Mouse (Mus musculus): ENCODE measurements at regions not wholly inside any gene's neighbourhood (a gene's known extent, or its start where the extent isn't known, plus 50 kb on each side); places are given as distances from the start of the nearest gene placed in this dataset.

- no peak for DNase-seq
These were observed 156.3 kb downstream of the Grm4 start for GRCm38 (mm10) chr17:27364899-27365298.

- no peak for DNase-seq
These were observed 156.9 kb downstream of the Grm4 start for GRCm38 (mm10) chr17:27364338-27364737.

GRCm38 (mm10) chr17:27363911-27364310 is 157.3 kb downstream of the Grm4 start:
- no peak for DNase-seq

DNA sequence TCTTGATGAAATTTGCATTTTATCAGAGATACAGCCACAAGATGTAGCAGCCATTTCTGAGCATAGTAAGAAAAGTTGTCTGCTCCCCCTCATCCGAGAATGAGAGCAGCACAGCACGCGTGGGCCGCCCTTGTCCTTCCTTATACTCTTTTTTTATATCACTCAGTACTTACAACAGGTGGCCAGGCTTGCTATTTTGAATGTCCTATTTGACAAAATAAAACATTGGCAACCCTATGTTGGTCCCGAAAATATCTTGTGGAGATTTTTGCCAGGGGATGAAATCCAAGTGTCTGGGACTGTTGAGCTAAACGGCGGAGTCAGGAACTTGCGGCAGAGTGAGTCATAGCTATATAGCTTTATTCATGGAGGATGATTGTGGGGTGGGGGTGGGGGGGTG is 158.0 kb upstream of the Lemd2 start:
- DNase-seq, result no peak

DNA sequence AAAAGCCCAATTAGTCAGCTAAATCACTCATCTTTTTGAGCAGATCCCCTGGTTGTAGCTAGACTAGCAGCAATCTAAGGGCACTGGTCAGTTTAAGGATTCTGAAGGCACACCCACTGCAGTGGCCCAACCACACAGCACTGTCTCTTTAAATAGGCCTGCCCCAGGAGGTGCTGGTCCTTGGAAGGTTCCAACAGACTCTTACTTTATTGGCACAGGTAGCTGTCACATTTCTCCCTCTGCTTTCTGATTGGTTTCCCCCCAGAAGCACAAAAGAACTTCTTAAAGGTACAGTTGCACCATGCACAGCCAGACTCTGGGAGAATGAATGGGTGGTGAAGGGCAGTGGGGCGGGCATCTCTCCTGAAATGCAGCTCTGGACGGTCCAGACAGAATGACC is 157.1 kb upstream of the Lemd2 start:
- DNase-seq, result peak; percentile 24

GRCm38 (mm10) chr17:27356862-27357261 is 152.6 kb upstream of the Lemd2 start:
- DNase-seq, result no peak

GRCm38 (mm10) chr17:27355717-27356116 is 151.4 kb upstream of the Lemd2 start:
- no peak for DNase-seq

- no peak for DNase-seq
These were observed 150.8 kb upstream of the Lemd2 start for GRCm38 (mm10) chr17:27355056-27355455.

- no peak for DNase-seq
These were observed 145.6 kb upstream of the Lemd2 start for GRCm38 (mm10) chr17:27349911-27350310.

- DNase-seq, result no peak
These were observed 145.2 kb upstream of the Lemd2 start for GRCm38 (mm10) chr17:27349432-27349831.

DNA sequence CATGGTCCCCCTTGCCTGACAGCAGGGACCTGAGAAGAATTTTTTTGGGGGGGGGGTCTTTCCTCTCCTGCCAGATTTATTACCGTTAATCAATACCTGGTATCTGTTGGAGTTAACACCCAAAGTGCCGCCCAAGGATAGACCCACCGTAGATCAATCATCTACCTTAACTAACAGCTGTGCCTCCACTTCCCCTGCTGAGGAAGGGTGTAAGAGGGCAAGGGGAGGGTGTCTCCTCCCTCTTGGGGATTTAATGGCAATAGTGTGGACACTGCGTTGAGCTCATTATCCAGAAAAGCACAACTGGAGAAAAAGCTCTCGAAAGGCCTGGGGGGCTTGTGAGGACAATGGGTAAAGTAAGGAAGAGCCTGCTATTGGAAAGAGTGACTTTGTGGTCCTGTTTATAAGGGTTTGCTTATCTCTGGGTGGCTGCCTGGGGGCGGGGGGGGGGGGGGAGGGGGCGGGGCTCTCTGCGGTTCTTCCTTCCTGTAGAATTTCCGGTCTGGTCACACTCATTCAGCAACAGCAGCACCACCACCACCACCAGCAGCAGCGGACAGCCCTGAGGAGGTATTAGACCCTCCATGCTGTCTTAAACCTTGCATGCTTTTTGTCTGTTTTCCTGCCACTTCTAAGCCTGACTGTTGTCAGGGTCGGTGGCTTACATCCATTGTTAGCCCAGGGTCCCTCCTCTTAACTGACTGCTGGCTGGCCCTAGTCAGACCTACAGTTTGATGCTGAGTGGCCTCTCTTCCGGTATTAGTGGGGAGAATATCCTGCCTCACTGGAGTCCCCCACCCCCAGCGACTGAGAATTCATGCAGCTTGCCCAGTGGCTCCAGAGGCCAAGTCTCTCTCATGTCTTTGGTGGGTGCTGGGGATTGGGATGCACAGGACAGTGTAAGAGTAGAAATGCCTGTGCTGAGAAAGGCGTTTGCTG is 138.0 kb upstream of the Lemd2 start:
- DNase-seq, result no peak

- no peak for DNase-seq
These were observed 135.6 kb upstream of the Lemd2 start for GRCm38 (mm10) chr17:27339823-27340222.

DNA sequence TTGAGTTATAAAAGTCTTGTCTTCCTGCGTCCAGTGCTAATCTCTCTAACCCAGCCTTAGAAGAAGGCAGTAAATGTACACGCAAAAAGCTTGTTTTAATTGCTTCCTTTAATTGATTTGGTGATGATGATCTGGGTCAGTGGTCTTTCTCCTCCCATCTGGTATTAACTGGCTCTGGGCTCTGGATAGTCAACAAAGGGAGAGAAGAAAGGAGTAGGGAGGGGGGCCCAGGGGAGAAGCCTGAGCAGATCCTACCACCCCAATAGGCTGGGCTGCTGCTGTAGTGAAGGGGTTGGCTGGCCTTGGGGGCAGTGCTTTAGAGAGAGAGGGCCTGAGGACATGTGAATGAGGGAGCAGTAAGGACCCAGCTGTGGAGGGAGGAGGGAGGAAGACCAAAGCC is 135.0 kb upstream of the Lemd2 start:
- no peak for DNase-seq

GRCm38 (mm10) chr17:27335621-27336020 is 131.4 kb upstream of the Lemd2 start:
- no peak for DNase-seq

GRCm38 (mm10) chr17:27333593-27333992 is 129.3 kb upstream of the Lemd2 start:
- DNase-seq, result no peak

DNA sequence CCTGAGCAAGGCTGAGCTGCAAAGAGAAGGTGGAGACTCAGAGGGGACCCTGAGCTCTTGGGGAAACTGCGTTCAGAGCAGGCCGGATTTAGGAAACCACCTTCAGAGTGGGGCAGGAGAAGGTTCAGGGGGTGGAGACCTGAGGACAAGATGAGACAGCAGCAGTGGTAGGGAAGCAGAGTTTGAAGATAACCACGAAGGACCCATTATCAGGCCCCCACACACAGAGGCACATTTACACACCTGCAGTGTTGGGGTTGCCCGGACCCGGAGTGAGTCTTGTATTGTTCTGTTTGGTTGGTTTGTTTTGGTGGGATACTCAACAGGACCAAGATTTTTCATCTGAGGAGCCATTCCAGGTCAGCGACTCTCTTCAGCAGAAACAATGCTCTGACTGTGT is 128.9 kb upstream of the Lemd2 start:
- DNase-seq, result no peak

GRCm38 (mm10) chr17:27332076-27332475 is 127.8 kb upstream of the Lemd2 start:
- no peak for DNase-seq

DNA sequence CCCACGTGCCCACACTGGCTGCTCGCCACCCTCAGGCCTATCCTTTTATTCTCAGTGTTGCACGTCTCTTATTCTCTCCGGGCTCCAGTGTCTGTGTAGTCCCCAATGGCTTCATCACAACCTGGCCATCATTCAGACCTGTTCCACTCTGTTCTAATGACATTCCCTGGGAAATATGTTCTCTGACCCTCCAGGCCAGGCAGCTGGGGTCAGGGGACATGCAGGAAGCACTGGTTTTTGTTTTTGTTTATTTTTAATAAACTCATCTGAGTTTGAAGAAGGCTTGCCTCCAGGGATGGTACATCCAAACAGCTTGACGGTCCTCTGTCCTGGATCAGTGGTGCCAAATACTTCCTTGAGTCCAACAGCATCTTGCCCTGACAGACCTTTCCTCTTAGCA is 127.4 kb upstream of the Lemd2 start:
- no peak for DNase-seq

- DNase-seq, result peak; percentile 62
These were observed 125.5 kb upstream of the Lemd2 start for GRCm38 (mm10) chr17:27329791-27330190.

- DNase-seq, result no peak
These were observed 124.9 kb upstream of the Lemd2 start for GRCm38 (mm10) chr17:27329183-27329582.

DNA sequence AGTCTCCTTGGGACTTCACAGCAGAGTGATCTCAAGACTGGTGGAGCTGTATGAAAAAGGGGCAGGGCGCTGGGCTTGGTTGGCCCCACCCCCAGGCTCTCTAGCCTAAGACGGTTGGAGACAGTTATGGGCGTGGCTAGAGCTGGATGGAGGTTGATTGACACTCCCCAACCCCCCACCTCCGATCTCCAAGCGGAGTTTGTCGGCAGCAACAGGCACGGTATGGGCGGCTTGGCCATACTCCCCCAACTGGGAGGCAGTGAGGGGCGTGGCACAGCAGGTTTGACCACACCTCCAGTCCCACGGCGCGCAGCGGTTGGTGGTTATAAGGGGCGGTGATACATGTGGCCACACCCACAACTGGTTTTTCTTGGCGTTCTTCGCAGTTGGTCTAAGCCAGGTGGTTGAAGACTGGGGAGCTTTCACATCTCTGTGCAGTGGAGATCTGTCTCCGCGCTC is 120.8 kb upstream of the Lemd2 start:
- peak; percentile 85 for DNase-seq

DNA sequence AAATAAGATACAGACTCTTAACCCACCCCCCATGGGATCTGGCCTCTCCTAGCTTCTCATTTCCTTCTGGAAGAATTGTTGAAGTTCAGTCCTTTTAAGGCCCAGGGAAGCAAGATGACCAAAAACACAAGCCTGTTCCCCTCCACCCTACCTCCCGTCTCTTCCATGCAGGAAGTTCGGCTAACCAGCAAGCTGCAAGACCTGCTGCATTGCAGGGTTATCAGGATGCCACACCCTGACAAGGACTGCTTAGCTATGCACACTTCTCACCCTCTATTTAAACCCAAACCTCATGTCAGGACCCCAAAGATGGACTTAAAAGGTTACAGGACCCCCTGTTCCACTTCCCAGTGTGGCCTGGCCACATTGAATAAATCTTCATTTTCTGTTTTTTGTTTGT is 119.2 kb upstream of the Lemd2 start:
- no peak for DNase-seq

DNA sequence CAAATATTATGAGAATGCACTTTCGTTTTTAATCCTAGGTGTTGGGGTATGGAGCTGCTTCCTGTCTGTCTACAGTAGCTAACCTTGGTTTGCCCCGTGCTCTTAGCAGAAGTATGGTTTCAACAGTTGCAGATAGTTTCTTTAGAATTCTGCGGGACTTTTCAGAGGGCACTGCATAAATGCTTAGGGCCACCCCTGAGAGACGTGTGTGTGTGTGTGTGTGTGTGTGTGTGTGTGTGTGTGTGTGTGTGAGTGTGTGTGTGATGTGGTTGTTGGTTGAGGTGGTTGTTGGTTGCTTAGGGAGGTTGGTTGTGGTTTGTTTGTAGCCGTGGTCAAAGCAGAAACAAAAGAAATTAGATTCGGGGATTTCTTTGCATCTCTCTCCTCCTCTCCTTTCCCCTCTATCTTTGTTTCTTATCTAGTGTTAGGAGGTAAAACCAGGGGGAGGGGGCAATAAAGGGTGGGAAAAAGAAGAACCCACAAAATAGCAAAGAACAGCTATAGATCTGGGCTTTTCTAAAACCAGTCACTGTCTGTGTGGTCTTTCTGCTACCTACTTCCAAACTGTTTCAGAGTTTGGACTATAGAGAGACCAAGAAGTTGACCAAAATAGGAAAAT is 118.7 kb upstream of the Lemd2 start:
- DNase-seq, result no peak

DNA sequence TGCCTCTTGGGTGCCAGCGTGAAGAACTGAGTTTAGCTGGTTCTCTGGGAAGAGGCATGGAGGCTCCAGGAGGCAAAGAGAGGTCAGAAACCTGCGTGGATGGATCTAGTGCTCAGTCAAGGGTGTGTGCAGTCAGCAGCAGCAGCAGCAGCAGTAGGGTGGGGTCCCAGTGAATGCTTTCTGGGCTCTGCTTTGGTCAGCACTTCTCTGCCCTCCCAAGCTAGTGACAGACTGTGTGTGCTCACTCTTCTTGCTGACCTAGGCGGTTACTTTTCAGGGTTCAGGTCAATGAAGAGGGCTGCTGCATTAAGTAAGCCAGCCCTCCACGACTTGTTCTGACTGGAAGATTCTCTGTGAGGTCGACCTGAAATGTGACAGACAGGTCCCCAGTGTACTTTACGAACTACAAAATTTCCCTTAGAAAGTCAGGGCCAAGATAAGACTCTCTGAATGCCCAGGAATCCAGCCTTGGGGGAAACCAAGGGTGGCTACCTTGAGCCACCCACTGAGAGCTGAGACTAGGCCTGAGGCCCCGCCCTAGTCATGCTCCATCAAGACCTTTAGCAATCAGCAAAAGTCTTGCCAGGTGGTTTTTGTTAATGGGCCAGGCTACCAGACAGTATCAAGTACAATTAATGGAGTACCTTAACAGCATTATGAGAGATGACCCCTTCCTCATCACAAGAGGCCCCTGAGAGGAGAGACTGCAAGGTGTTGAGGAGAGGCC is 114.9 kb upstream of the Lemd2 start:
- no peak for DNase-seq

Data from lung, postnatal 10 days (tissue).